14 mouse cellular contexts compared by ENCODE assay signal in genomic region chr2:109743208-109743960, GRCm38 (mm10).
DNase-seq lines count a peak whose midpoint lies in the region; ATAC-seq and TF ChIP-seq lines count a peak whose summit lies in the region.
"Had no signal": no experiment of that assay in that cellular context is flagged by ENCODE, and none has a peak within 500 bp of the region (broad histone marks: within the 10 kb centered on the region; RNA-seq: fewer than 3 reads in every experiment).

No protein-coding gene starts in this region.

- H3K9ac ChIP-seq in kidney, postnatal 0 days (ENCODE audit: low read depth, low read length), result no peak overlapping the region
- no peak overlapping the region for H3K9ac ChIP-seq in limb, embryonic 14.5 days (ENCODE audit: low read depth, low read length, severe bottlenecking)

- no peaks in the 10 kb centered on the region for H3K9me3 ChIP-seq in kidney, postnatal 0 days (replicated peaks; ENCODE audit: low read length)
- no peaks in the 10 kb centered on the region for H3K9me3 ChIP-seq in limb, embryonic 14.5 days (ENCODE audit: control insufficient read depth, low read length)

- ATAC-seq in kidney, postnatal 0 days (replicated peaks; ENCODE audit: low FRiP score, low read depth), result no peak
- peak; percentile 53 for ATAC-seq in limb, embryonic 14.5 days (ENCODE audit: low FRiP score, low read depth)
- no peak for ATAC-seq in activated CD4-positive, CD25-positive, alpha-beta regulatory T cell, adult 4 months

- 71% methylated on average over 3 of the region's 3 CpGs for WGBS in kidney, postnatal 0 days
- 47% methylated on average over 3 of the region's 3 CpGs for WGBS in limb, embryonic 14.5 days

- H3K4me3 ChIP-seq in kidney, postnatal 0 days (replicated peaks; ENCODE audit: low read depth, low read length), result no peak overlapping the region
- no peak overlapping the region for H3K4me3 ChIP-seq in limb, embryonic 14.5 days (replicated peaks; ENCODE audit: low read length)
- H3K4me3 ChIP-seq: left cerebral cortex, adult 2 months had no signal

- H3K27me3 ChIP-seq in kidney, postnatal 0 days (ENCODE audit: insufficient read depth, low read length), result no peaks in the 10 kb centered on the region
- H3K27me3 ChIP-seq in limb, embryonic 14.5 days (ENCODE audit: control insufficient read depth, insufficient read depth, low read length), result no peaks in the 10 kb centered on the region

- H3K27ac ChIP-seq in kidney, postnatal 0 days, result no peak overlapping the region
- H3K27ac ChIP-seq in limb, embryonic 14.5 days (replicated peaks; ENCODE audit: low read depth, low read length), result no peak overlapping the region
- H3K27ac ChIP-seq: left cerebral cortex, adult 2 months; stomach, postnatal 0 days had no signal

- H3K4me2 ChIP-seq in kidney, postnatal 0 days (ENCODE audit: low read length), result no peak overlapping the region
- H3K4me2 ChIP-seq in limb, embryonic 14.5 days (replicated peaks; ENCODE audit: low read depth, low read length, severe bottlenecking), result no peak overlapping the region

- DNase-seq in kidney, postnatal 0 days (ENCODE audit: low spot score), result peak; percentile 42
- no peak for DNase-seq in kidney, adult 9 months
- peak; percentile 77 for DNase-seq in forelimb bud, embryonic 11.5 days (ENCODE audit: low read depth, low spot score)
- DNase-seq in limb, embryonic 14.5 days (ENCODE audit: low spot score), result no peak
- peak; percentile 74 for DNase-seq in retina, embryonic 14.5 days (ENCODE audit: low spot score)
- DNase-seq in c-Kit-positive CD71-positive TER-119-positive erythroid progenitor cells, embryonic 14.5 days (ENCODE audit: low spot score), result no peak
- DNase-seq in layer of hippocampus, adult 11-12 months (ENCODE audit: low spot score), result no peak
- DNase-seq: cerebellum, postnatal 25 days; kidney, adult 18-20 months; lung, adult 18-20 months; right cerebral cortex, postnatal 14 days had no signal

- TF ChIP-seq POLR2A in limb, embryonic 14.5 days (IDR thresholded peaks at IDR 0.05; ENCODE audit: borderline replicate concordance, extremely low read depth, insufficient read depth, insufficient read length), result no peak

- no peak for TF ChIP-seq CTCF in kidney, postnatal 0 days (IDR thresholded peaks at IDR 0.05; ENCODE audit: low read depth)

- H3K4me1 ChIP-seq in kidney, postnatal 0 days (replicated peaks; ENCODE audit: insufficient read depth, low read length), result no peaks in the 10 kb centered on the region
- H3K4me1 ChIP-seq in limb, embryonic 14.5 days (ENCODE audit: control insufficient read depth, insufficient read depth, low read length), result no peaks in the 10 kb centered on the region

- H3K36me3 ChIP-seq in kidney, postnatal 0 days (ENCODE audit: insufficient read depth, low read length), result no peaks in the 10 kb centered on the region
- H3K36me3 ChIP-seq in limb, embryonic 14.5 days (ENCODE audit: control insufficient read depth, insufficient read depth, low read length), result no peaks in the 10 kb centered on the region

Comparison
In these comparisons a context has a peak if more than half of its experiments do, and no peak if none do; other contexts are left out.
1. DNase-seq: peak in kidney, postnatal 0 days (single experiment), forelimb bud, embryonic 11.5 days (single experiment) and retina, embryonic 14.5 days (single experiment); none in kidney, adult 9 months (single experiment), limb, embryonic 14.5 days (single experiment), c-Kit-positive CD71-positive TER-119-positive erythroid progenitor cells, embryonic 14.5 days (single experiment) and layer of hippocampus, adult 11-12 months (single experiment).